Mouse (Mus musculus) limb, embryonic 12.5 days (tissue): Measurements from ENCODE around the gene Lrrc25. TPM values are rescaled to one million over a fixed set of nuclear protein-coding genes. Genes with fewer than 3 reads are reported as not detected.

Experiments used
- ATAC-seq: fragments of 200-750 bp; cut with Nextera tagmentation; 2 replicates; pipeline ENCODE4 v1.8.0; 2017; ENCODE audit warnings: low read depth, moderate TSS enrichment; ENCODE audit not compliant: insufficient number of reproducible peaks, insufficient read depth, low FRiP score, low TSS enrichment
- H3K27ac ChIP-seq: fragments of 300-500 bp; sonication (generic); 2 replicates; pipeline ENCODE4 v1.5.1; 2016; ENCODE audit warnings: mild to moderate bottlenecking, moderate library complexity
- H3K27me3 ChIP-seq: fragments of 300-500 bp; sonication (generic); 2 replicates; pipeline ENCODE4 v1.6.1; 2016; ENCODE audit warnings: mild to moderate bottlenecking, moderate library complexity
- H3K36me3 ChIP-seq: fragments of 300-500 bp; sonication (generic); 2 replicates; pipeline ENCODE4 v1.6.1; 2016; ENCODE audit warnings: mild to moderate bottlenecking, moderate library complexity
- H3K4me1 ChIP-seq: fragments of 300-500 bp; sonication (generic); replicated peaks from 2 replicates; pipeline ENCODE4 v1.6.1; 2016
- H3K4me2 ChIP-seq: fragments of 300-500 bp; sonication (generic); 2 replicates; pipeline ENCODE4 v1.6.1; 2016; ENCODE audit warnings: mild to moderate bottlenecking, moderate library complexity
- H3K4me3 ChIP-seq: fragments of 300-500 bp; sonication (generic); replicated peaks from 2 replicates; pipeline ENCODE4 v1.5.1; 2016; ENCODE audit warnings: mild to moderate bottlenecking
- H3K9ac ChIP-seq: fragments of 300-500 bp; sonication (generic); replicated peaks from 2 replicates; pipeline ENCODE4 v1.6.1; 2016; ENCODE audit warnings: mild to moderate bottlenecking, moderate library complexity
- H3K9me3 ChIP-seq: fragments of 300-500 bp; sonication (generic); 2 replicates; pipeline ENCODE4 v1.6.1; 2016; ENCODE audit warnings: mild to moderate bottlenecking, moderate library complexity
- WGBS: fragments of 180-500 bp; shearing (Covaris S2); methylation state at CpG from one replicate; pipeline ENCODE4 v1.1.7; 2016; 5-methylcytosine and 5-hydroxymethylcytosine counted together
- polyA plus RNA-seq: library from polyadenylated mRNA; unstranded; fragments of >200 nt; fragmentation: Nextera tagmentation; extraction: Ambion mirVana; gene quantifications from 2 replicates; pipeline ENCODE4 v1.2.1, GENCODE M21; 2016

Gene Lrrc25
- polyA plus RNA-seq, 1 experiment from 2014 or later: 1.2 TPM

GRCm38 (mm10) chr8:70649324-70649723 lies 33.4 kb downstream of the Lrrc25 start:
- Histone ChIP-seq H3K4me2 (no peak overlapping the region), H3K9me3 (no peaks in the 10 kb centered on the region), H3K4me1 (peaks cover 47% of the 10 kb centered on the region), H3K27me3 (no peaks in the 10 kb centered on the region), H3K27ac (peak overlapping the region; percentile 59; the same call in 1 of the 2 replicates), H3K36me3 (peaks cover 48% of the 10 kb centered on the region), H3K9ac (no peak overlapping the region), H3K4me3 (no peak overlapping the region)
- no peak for ATAC-seq
- WGBS: 82% methylated on average over 4 of the region's 4 CpGs

DNA sequence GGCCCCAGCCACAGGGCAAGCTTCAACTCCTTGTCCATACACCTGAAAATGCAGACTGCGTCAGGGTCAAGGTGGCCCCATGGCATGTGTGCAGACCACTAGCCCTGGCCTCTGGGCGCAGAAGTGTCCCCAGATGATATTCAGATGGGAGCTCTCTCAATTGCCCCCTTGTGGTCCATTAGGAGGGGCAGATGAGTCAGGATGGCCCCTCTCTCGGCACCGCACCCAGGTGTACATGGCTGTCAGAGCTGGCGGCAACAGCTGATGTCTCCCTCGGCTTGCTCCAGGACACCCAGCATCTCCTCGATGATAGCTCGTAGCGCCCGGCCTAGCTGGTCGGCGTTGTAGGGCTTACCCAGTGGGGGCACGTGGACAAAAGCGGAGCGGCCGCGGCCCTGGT lies 34.4 kb downstream of the Lrrc25 start:
- H3K4me3 ChIP-seq: no peak overlapping the region
- H3K9me3 ChIP-seq: no peaks in the 10 kb centered on the region
- H3K9ac ChIP-seq: no peak overlapping the region
- peaks cover 42% of the 10 kb centered on the region for H3K4me1 ChIP-seq
- H3K4me2 ChIP-seq: no peak overlapping the region
- H3K36me3 ChIP-seq: peaks cover 58% of the 10 kb centered on the region
- no peaks in the 10 kb centered on the region for H3K27me3 ChIP-seq
- no peak overlapping the region for H3K27ac ChIP-seq
- ATAC-seq: no peak
- 95% methylated on average over 17 of the region's 17 CpGs for WGBS

- no peaks in the 10 kb centered on the region for H3K27me3 ChIP-seq
- no peak overlapping the region for H3K27ac ChIP-seq
- H3K9ac ChIP-seq: no peak overlapping the region
- H3K9me3 ChIP-seq: no peaks in the 10 kb centered on the region
- H3K4me2 ChIP-seq: no peak overlapping the region
- 69% methylated on average over 2 of the region's 2 CpGs for WGBS
- H3K36me3 ChIP-seq: peaks cover 79% of the 10 kb centered on the region
- H3K4me1 ChIP-seq: peaks cover 27% of the 10 kb centered on the region
- ATAC-seq: no peak
- H3K4me3 ChIP-seq: no peak overlapping the region
These were observed 37.3 kb downstream of the Lrrc25 start for GRCm38 (mm10) chr8:70653226-70653625.

DNA sequence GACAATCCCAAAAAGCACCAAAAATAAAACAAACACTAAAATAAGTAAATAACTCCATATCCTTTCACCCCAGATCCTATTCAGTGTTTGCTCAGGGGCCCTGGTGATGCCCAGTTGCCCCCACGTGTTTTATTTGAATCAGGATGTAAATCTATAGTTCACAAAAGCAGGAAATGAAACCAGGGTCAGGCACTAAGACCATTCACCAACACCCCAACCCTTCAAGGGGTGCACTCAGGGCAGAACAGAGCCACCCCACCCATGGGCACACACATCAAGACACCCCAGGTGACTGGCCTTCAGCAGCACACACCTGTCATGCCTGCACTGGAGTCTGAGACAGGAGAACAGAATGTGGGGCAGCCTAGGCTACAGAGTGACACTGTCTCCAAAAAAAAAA lies 38.2 kb downstream of the Lrrc25 start:
- Histone ChIP-seq H3K27me3 (no peaks in the 10 kb centered on the region), H3K9ac (no peak overlapping the region), H3K9me3 (no peaks in the 10 kb centered on the region), H3K36me3 (peaks cover 72% of the 10 kb centered on the region), H3K4me2 (no peak overlapping the region), H3K4me3 (no peak overlapping the region), H3K27ac (no peak overlapping the region), H3K4me1 (peaks cover 30% of the 10 kb centered on the region)
- WGBS: 69% methylated on average over 1 of the region's 1 CpGs
- no peak for ATAC-seq

- no peak overlapping the region for H3K9ac ChIP-seq
- H3K4me2 ChIP-seq: no peak overlapping the region
- H3K27ac ChIP-seq: peak overlapping the region; percentile 70; the same call in 1 of the 2 replicates
- H3K4me1 ChIP-seq: peaks cover 32% of the 10 kb centered on the region
- H3K36me3 ChIP-seq: peaks cover 59% of the 10 kb centered on the region
- WGBS: 53% methylated on average over 2 of the region's 2 CpGs
- no peaks in the 10 kb centered on the region for H3K9me3 ChIP-seq
- no peaks in the 10 kb centered on the region for H3K27me3 ChIP-seq
- no peak overlapping the region for H3K4me3 ChIP-seq
- no peak for ATAC-seq
These were observed 39.5 kb downstream of the Lrrc25 start for GRCm38 (mm10) chr8:70655469-70655868.

- 74% methylated on average over 13 of the region's 13 CpGs for WGBS
- H3K4me1 ChIP-seq: peaks cover 34% of the 10 kb centered on the region
- no peak overlapping the region for H3K4me2 ChIP-seq
- no peak overlapping the region for H3K9ac ChIP-seq
- no peaks in the 10 kb centered on the region for H3K27me3 ChIP-seq
- peak overlapping the region; percentile 70 for H3K27ac ChIP-seq
- H3K36me3 ChIP-seq: peaks cover 50% of the 10 kb centered on the region
- no peak for ATAC-seq
- H3K9me3 ChIP-seq: no peaks in the 10 kb centered on the region
- no peak overlapping the region for H3K4me3 ChIP-seq
These were observed 40.3 kb downstream of the Lrrc25 start for GRCm38 (mm10) chr8:70656193-70656790.

- H3K27me3 ChIP-seq: no peaks in the 10 kb centered on the region
- no peak overlapping the region for H3K4me2 ChIP-seq
- no peak overlapping the region for H3K4me3 ChIP-seq
- WGBS: 95% methylated on average over 3 of the region's 3 CpGs
- no peak for ATAC-seq
- H3K9ac ChIP-seq: no peak overlapping the region
- peaks cover 34% of the 10 kb centered on the region for H3K4me1 ChIP-seq
- H3K27ac ChIP-seq: no peak overlapping the region
- no peaks in the 10 kb centered on the region for H3K9me3 ChIP-seq
- peaks cover 41% of the 10 kb centered on the region for H3K36me3 ChIP-seq
These were observed 41.3 kb downstream of the Lrrc25 start for GRCm38 (mm10) chr8:70657214-70657613.

- peaks cover 36% of the 10 kb centered on the region for H3K36me3 ChIP-seq
- H3K4me2 ChIP-seq: peak overlapping the region; percentile 84; the same call in 1 of the 2 replicates
- H3K27me3 ChIP-seq: no peaks in the 10 kb centered on the region
- no peak overlapping the region for H3K27ac ChIP-seq
- H3K9me3 ChIP-seq: no peaks in the 10 kb centered on the region
- H3K4me1 ChIP-seq: peaks cover 29% of the 10 kb centered on the region
- 81% methylated on average over 2 of the region's 2 CpGs for WGBS
- no peak overlapping the region for H3K9ac ChIP-seq
- H3K4me3 ChIP-seq: no peak overlapping the region
- ATAC-seq: no peak
These were observed 41.8 kb downstream of the Lrrc25 start for GRCm38 (mm10) chr8:70657739-70658138.

GRCm38 (mm10) chr8:70658897-70659603 lies 43.1 kb downstream of the Lrrc25 start:
- H3K9me3 ChIP-seq: no peaks in the 10 kb centered on the region
- peak overlapping the region; percentile 76 for H3K9ac ChIP-seq
- H3K27ac ChIP-seq: peak overlapping the region; percentile 86
- peak; percentile 2; the same call in 1 of the 2 replicates for ATAC-seq
- peak overlapping the region; percentile 84 for H3K4me2 ChIP-seq
- H3K4me3 ChIP-seq: peak overlapping the region; percentile 76
- peaks cover 29% of the 10 kb centered on the region for H3K4me1 ChIP-seq
- WGBS: under 1% methylated on average over 31 of the region's 31 CpGs
- no peaks in the 10 kb centered on the region for H3K27me3 ChIP-seq
- peaks cover 30% of the 10 kb centered on the region for H3K36me3 ChIP-seq

DNA sequence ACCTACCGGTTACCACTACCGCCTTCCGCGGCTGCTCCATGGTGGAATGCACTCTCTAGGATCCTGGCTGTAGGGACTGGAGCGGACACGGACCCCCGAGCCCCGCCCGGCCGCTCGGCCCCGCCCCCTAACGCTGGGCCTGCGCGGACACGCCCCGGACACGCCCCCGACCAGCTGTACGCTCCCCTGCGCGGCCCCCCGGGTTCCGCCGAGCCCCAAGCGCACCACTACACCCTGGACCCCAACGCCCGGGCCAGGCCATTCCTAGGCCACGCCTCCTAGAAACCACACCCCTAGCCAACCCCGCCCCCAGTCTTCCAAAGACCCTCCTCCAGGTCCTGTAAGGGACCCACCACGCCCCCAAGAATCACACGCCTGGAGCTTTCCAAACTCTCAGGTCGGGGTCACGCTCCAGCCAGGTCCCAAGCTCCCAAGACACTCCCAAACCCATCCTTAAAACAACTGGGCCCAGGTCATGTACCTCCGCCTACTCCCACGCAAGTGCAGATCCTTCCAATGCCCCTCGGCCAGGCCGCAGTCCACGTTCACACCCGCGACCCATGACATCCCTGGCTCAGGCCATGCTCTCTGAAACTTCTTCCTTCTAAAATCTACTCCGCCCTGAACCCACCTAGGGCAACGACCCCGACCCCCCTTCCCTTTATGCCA lies 43.8 kb downstream of the Lrrc25 start:
- no peaks in the 10 kb centered on the region for H3K27me3 ChIP-seq
- H3K27ac ChIP-seq: peak overlapping the region; percentile 86
- H3K4me1 ChIP-seq: peaks cover 29% of the 10 kb centered on the region
- H3K36me3 ChIP-seq: peaks cover 27% of the 10 kb centered on the region
- ATAC-seq: peak; percentile 96
- WGBS: 1% methylated on average over 44 of the region's 44 CpGs
- H3K4me2 ChIP-seq: peak overlapping the region; percentile 84
- no peaks in the 10 kb centered on the region for H3K9me3 ChIP-seq
- peak overlapping the region; percentile 76 for H3K4me3 ChIP-seq
- peak overlapping the region; percentile 76 for H3K9ac ChIP-seq

DNA sequence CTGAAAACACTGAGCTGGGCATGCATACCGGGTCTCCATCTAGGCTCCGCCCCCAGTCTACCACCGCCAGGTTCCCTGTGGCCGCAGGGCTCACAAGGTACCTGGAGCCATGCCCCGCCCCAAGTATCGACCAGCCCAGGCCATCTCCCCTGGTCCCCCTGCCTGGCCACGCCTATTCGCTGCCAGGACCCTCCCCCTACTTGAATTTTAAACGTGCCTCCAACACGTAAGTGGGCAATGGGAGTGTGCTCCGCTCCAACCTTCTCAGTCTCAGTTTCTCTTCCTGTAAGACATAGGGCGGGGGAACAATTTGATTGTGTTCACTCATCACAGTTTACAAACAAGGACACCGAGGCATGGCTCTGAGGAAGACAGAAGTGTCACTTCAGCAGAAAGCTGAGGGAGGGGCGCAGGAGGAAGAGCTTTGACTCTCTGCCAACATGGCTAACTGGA lies 44.3 kb downstream of the Lrrc25 start, which contains the start of gene Pgpep1:
TSS of gene Pgpep1 (minus strand) at position 116 of the 453 bp plus-strand sequence.
- H3K9ac ChIP-seq: peak within 1 kb of the TSS; percentile 76
- WGBS: 5% methylated on average over 14 of the region's 14 CpGs

More for the DNA sequence above, 44.3 kb downstream of the Lrrc25 start, which contains the start of gene Pgpep1:
- H3K4me1 ChIP-seq: peaks cover 29% of the 10 kb centered on the region
- H3K4me3 ChIP-seq: peak within 1 kb of the TSS; percentile 76
- peak within 1 kb of the TSS; percentile 86 for H3K27ac ChIP-seq
- H3K36me3 ChIP-seq: peaks cover 22% of the 10 kb centered on the region
- peak within 1 kb of the TSS; percentile 84 for H3K4me2 ChIP-seq
- ATAC-seq: no peak; the same call in 1 of the 2 replicates
- H3K27me3 ChIP-seq: no peaks in the 10 kb centered on the region
- H3K9me3 ChIP-seq: no peaks in the 10 kb centered on the region
